Mouse (Mus musculus): ENCODE results near the gene Coil.

Coil gene

GRCm38 (mm10) chr11:88970202-88970732, at the start of gene Coil:
Coil (plus strand) TSS chr11:88970252.
- DNase-seq = no peak

- no peak for DNase-seq
These were observed 43.5 kb upstream of the Coil start for GRCm38 (mm10) chr11:88926566-88926965.

GRCm38 (mm10) chr11:88931692-88932530, 38.1 kb upstream of the Coil start:
- DNase-seq = no peak

GRCm38 (mm10) chr11:88933030-88933429, 37.0 kb upstream of the Coil start:
- DNase-seq = no peak

GRCm38 (mm10) chr11:88934089-88935000, 35.7 kb upstream of the Coil start:
- DNase-seq = peak; percentile 76

- no peak for DNase-seq
These were observed 32.2 kb upstream of the Coil start for GRCm38 (mm10) chr11:88937886-88938285.

GRCm38 (mm10) chr11:88938770-88939169, 31.3 kb upstream of the Coil start:
- no peak for DNase-seq

- peak; percentile 66 for DNase-seq
These were observed 30.4 kb upstream of the Coil start for GRCm38 (mm10) chr11:88939634-88940033.

DNA sequence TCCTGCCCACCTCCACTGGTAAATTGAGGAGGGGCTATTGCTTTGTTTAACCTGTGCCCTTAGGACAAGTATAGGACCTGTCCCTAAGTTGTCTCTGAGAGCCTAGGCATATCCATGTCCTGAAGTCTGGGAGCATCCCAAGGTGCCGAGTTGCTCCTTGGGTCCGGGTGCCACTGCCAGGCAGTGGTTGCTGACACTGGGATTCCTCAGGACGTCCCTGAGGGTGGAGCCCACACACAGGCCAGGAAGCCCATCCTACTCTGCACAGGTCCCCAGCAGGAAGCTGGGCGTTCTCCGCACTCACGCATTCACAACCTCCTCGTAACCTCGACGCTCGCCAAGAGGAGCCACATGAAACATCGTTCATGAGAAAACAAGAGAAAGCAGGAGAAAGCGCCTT, 28.6 kb upstream of the Coil start:
- DNase-seq = no peak

- DNase-seq = no peak
These were observed 24.0 kb upstream of the Coil start for GRCm38 (mm10) chr11:88945971-88946585.

- DNase-seq = no peak
These were observed 21.2 kb upstream of the Coil start for GRCm38 (mm10) chr11:88948896-88949295.

DNA sequence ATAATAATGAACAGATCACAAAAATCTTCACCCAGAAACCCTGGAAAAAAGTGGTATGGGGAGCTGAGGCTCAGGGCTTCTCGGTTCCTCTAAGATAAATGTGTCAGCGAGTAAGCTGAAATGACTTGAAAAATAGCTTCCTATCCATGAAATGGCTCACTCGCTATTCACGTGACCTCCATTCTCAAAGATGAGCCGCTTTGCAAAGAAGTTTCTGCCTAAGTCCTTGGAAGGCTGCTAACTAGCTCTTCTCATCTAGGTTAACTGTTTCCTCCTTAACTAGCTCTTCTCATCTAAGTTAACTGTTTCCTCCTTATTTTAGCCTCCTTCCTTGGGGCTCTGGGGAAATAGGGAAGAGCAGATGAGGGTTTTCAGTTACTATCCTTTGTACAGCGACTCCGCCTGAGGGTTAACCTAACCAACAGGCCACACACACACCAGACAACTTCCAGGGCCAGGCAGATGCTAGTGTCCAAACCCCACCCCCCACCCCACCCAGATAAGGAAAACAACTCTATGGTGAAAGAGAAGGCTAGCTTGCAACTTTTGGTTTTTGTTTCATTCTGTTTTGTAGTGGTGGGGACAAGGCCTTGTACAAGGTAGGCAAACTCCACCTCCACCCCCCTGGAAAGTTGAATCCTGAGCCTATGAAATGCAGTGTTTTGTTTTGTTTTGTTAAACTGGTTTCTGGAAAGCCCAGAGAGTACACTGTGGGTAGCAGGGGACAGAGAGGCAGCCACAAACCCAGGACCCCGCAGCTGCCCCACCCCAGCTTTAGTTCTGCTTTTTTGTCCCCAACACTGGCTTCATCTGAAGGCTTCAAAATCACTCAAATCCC, 20.0 kb upstream of the Coil start:
- no peak for DNase-seq

DNA sequence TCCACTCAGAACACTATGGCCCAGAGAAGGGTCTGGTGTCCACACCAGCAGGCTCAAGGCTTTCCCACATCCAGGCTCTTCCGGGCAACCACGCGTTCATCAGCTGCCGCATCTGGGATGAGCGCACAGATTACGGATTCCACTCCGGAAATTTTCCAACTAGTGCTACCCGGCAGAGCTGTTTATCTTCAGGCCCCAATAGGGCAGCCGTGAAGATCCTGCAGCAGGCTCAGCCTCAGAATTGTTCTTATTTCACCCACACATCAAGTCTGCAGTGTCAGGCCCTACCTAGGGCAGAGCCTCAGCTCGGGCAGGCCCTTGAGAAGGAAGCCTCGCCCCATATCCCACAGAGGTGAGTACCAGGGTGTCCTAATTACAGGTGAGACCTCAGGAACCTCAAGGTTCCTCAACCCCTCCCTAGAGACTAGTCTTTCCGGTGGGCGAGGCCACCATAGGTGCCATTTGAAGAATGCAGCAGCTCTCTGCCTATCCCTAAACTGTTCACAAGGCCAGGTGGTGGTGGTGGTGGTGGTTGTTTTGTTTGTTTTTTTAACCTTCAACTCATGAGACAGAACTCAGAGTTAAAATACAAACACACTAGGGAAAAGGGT, 19.3 kb upstream of the Coil start:
- DNase-seq = no peak

DNA sequence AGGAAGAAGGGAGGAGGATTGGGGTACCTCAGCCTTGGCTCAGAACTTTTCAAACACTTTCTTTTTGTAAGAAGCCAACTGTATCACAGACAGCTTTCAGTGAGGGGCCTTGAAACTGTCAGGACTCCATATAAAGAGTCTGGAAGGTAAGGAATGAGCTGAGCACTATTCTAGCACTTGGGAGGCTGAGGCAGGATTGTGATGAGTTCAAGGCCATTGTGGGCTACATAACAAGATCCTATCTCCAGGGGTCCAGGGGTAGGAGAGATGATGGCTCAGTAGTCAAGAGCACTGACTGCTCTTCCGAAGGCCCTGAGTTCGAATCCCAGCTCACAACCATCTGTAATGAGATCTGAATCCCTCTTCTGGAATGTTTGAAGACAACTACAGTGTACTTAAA, 18.5 kb upstream of the Coil start:
- no peak for DNase-seq

- DNase-seq = no peak
These were observed 17.9 kb upstream of the Coil start for GRCm38 (mm10) chr11:88952117-88952516.

GRCm38 (mm10) chr11:88953582-88953981, 16.5 kb upstream of the Coil start:
- no peak for DNase-seq

DNA sequence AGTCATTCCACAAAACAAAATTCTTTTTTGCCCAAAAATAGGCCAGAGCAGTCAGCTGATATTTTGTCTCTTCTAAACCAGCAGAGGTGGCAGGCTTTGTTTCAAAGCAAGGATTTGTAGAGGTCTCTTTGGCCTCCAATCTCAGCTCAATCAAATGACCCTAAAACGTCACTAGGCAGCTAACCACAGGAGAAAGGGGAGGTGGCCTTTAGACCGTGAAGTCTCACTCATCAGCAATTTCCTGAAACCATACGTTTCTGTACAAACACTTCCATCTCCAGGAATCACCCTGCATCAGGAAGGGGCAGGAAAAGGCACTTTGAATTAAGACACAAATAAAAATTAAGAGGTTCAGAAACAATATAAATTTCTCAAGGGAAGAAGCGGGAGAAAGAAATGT, 15.2 kb upstream of the Coil start:
- DNase-seq = no peak

- DNase-seq = peak; percentile 96
These were observed 14.7 kb upstream of the Coil start, which contains the start of gene Scpep1 for GRCm38 (mm10) chr11:88955217-88955969. Scpep1 (minus strand) TSS chr11:88955465.

GRCm38 (mm10) chr11:88958851-88959250, 11.2 kb upstream of the Coil start:
- DNase-seq = no peak

DNA sequence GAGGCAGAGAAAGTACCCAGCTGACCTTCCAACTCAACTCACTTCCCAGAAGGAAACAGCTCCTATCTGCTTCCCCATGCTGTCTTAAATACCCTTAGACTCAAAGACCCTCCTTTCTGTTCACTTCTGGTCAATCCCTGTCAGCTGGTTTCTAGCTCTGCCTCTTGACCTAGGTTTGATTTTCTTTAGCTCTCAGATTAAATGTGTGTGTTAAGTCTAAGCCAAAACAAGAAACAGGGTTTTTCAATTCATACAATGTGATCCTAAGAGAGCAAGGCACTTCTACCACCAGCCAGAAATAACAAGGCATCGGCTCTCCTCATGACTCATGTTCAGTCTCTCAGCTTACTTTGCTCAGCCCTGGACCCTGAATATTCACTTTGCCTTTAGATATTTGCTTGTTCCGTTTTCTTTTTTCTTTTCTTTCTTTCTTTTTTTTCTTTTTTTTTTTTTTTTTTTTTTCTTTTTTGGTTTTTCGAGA, 3.1 kb upstream of the Coil start, which contains the start of gene Elobl:
Elobl (minus strand) TSS at position 51 of the 481 bp plus-strand sequence.
- DNase-seq = no peak
